In genomic region chr7:19693421-19693820, GRCm38 (mm10) we compare ENCODE assay signal across 9 mouse cellular contexts. TPM values are rescaled to one million over a fixed set of nuclear protein-coding genes. Genes with fewer than 3 reads are reported as not detected.
DNase-seq lines count a peak whose midpoint lies in the region; ATAC-seq and TF ChIP-seq lines count a peak whose summit lies in the region.
"Had no signal": no experiment of that assay in that cellular context is flagged by ENCODE, and none has a peak within 500 bp of the region (broad histone marks: within the 10 kb centered on the region; RNA-seq: fewer than 3 reads in every experiment).

No protein-coding gene starts in this region.

- ATAC-seq in hindbrain, embryonic 12.5 days (ENCODE audit: low FRiP score), result no peak
- no peak for ATAC-seq in embryonic facial prominence, embryonic 13.5 days (ENCODE audit: insufficient number of reproducible peaks, insufficient read depth, low FRiP score, low TSS enrichment, low read depth)
- ATAC-seq in hematopoietic stem cell, adult 5-6 weeks (replicated peaks in 1 of 2; ENCODE audit: insufficient read depth in 1 of 2, low FRiP score in 2 of 2, low TSS enrichment in 1 of 2, low read depth in 1 of 2, poor library complexity in 2 of 2, severe bottlenecking in 2 of 2), result peak; percentile 20 to 28; a peak in 2 of 4 replicates
- ATAC-seq in lung, embryonic 15.5 days (ENCODE audit: borderline replicate concordance, extremely low read depth, low FRiP score, low TSS enrichment), result peak; percentile 72
- ATAC-seq in stomach, embryonic 15.5 days (ENCODE audit: insufficient read depth, low FRiP score, low read depth), result peak; percentile 23; the same call in 1 of the 2 replicates
- no peak for ATAC-seq in forebrain, embryonic 13.5 days

- H3K9me3 ChIP-seq in hindbrain, embryonic 10.5 days, result peaks cover 9% of the 10 kb centered on the region
- peaks cover 8% of the 10 kb centered on the region; the same call in 1 of the 2 replicates for H3K9me3 ChIP-seq in hindbrain, embryonic 12.5 days (replicated peaks)
- no peaks in the 10 kb centered on the region for H3K9me3 ChIP-seq in MEL (replicated peaks; ENCODE audit: insufficient read depth, low read length)
- peaks cover 7% of the 10 kb centered on the region; the same call in 1 of the 2 replicates for H3K9me3 ChIP-seq in embryonic facial prominence, embryonic 13.5 days
- no peaks in the 10 kb centered on the region for H3K9me3 ChIP-seq in lung, embryonic 15.5 days
- no peaks in the 10 kb centered on the region for H3K9me3 ChIP-seq in stomach, embryonic 15.5 days
- 0 out of 2 replicates have a peak, but pooled peaks cover 3% of the 10 kb centered on the region for H3K9me3 ChIP-seq in forebrain, embryonic 13.5 days (replicated peaks)

- H3K27ac ChIP-seq in hindbrain, embryonic 10.5 days, result peak overlapping the region; percentile 81
- H3K27ac ChIP-seq in hindbrain, embryonic 12.5 days, result no peak overlapping the region
- H3K27ac ChIP-seq in MEL (ENCODE audit: control insufficient read depth, low read depth, low read length), result peak overlapping the region; percentile 98
- no peak overlapping the region for H3K27ac ChIP-seq in embryonic facial prominence, embryonic 13.5 days
- H3K27ac ChIP-seq in lung, embryonic 15.5 days, result peak overlapping the region; percentile 74
- peak overlapping the region; percentile 40 for H3K27ac ChIP-seq in stomach, embryonic 15.5 days
- H3K27ac ChIP-seq in forebrain, embryonic 13.5 days, result no peak overlapping the region

- DNase-seq in hindbrain, embryonic 10.5 days (ENCODE audit: low spot score), result peak; percentile 65
- no peak for DNase-seq in MEL (ENCODE audit: low read depth, low spot score)

- TF ChIP-seq EP300 in MEL (IDR thresholded peaks at IDR 0.05; ENCODE audit: low read depth in 1 of 2, low read length in 2 of 2), result no peak

- no peak for TF ChIP-seq CTCF in MEL (IDR thresholded peaks at IDR 0.05 in 2 of 3, conservative IDR thresholded peaks at IDR 0.05 in 1 of 3; ENCODE audit: control insufficient read depth in 1 of 3, insufficient read depth in 1 of 3, low read depth in 2 of 3, low read length in 3 of 3, poor library complexity in 1 of 3, severe bottlenecking in 1 of 3)

- TF ChIP-seq RAD21 in MEL (IDR thresholded peaks at IDR 0.05; ENCODE audit: low read depth, low read length), result no peak

- no peak for TF ChIP-seq POLR2A in MEL (IDR thresholded peaks at IDR 0.05; ENCODE audit: control insufficient read depth in 1 of 2, insufficient read depth in 1 of 2, low read depth in 1 of 2, low read length in 2 of 2, poor library complexity in 1 of 2)

- no peaks in the 10 kb centered on the region for H3K79me2 ChIP-seq in MEL (ENCODE audit: control insufficient read depth, insufficient read depth, low read length, poor library complexity)

- H3K9ac ChIP-seq in hindbrain, embryonic 12.5 days, result no peak overlapping the region
- no peak overlapping the region for H3K9ac ChIP-seq in MEL (ENCODE audit: control insufficient read depth, low read depth, low read length, poor library complexity, severe bottlenecking)
- H3K9ac ChIP-seq in embryonic facial prominence, embryonic 13.5 days, result peak overlapping the region; percentile 12; the same call in 1 of the 2 replicates
- H3K9ac ChIP-seq in lung, embryonic 15.5 days, result no peak overlapping the region
- H3K9ac ChIP-seq in stomach, embryonic 15.5 days, result no peak overlapping the region
- no peak overlapping the region; the same call in 1 of the 2 replicates for H3K9ac ChIP-seq in forebrain, embryonic 13.5 days

- no peak overlapping the region for H3K4me2 ChIP-seq in hindbrain, embryonic 12.5 days (replicated peaks)
- no peak overlapping the region for H3K4me2 ChIP-seq in embryonic facial prominence, embryonic 13.5 days
- peak overlapping the region; percentile 4; the same call in 1 of the 2 replicates for H3K4me2 ChIP-seq in lung, embryonic 15.5 days
- H3K4me2 ChIP-seq in stomach, embryonic 15.5 days, result no peak overlapping the region
- H3K4me2 ChIP-seq in forebrain, embryonic 13.5 days, result no peak overlapping the region

- H3K4me1 ChIP-seq in hindbrain, embryonic 10.5 days (replicated peaks), result peaks cover 47% of the 10 kb centered on the region
- H3K4me1 ChIP-seq in hindbrain, embryonic 12.5 days, result peaks cover 10% of the 10 kb centered on the region; the same call in 1 of the 2 replicates
- peaks cover 14 to 32% of the 10 kb centered on the region in 2 experiments for H3K4me1 ChIP-seq in MEL (ENCODE audit: control insufficient read depth in 1 of 2, insufficient read depth in 2 of 2, low read length in 2 of 2)
- H3K4me1 ChIP-seq in embryonic facial prominence, embryonic 13.5 days, result peaks cover 12% of the 10 kb centered on the region
- peaks cover 47% of the 10 kb centered on the region for H3K4me1 ChIP-seq in lung, embryonic 15.5 days
- peaks cover 25% of the 10 kb centered on the region for H3K4me1 ChIP-seq in stomach, embryonic 15.5 days
- peaks cover 6% of the 10 kb centered on the region for H3K4me1 ChIP-seq in forebrain, embryonic 13.5 days

- H3K27me3 ChIP-seq in hindbrain, embryonic 10.5 days (ENCODE audit: insufficient read depth, poor library complexity, severe bottlenecking), result no peaks in the 10 kb centered on the region
- H3K27me3 ChIP-seq in hindbrain, embryonic 12.5 days, result no peaks in the 10 kb centered on the region
- H3K27me3 ChIP-seq in MEL (ENCODE audit: control insufficient read depth in 1 of 2, insufficient read depth in 2 of 2, low read length in 2 of 2), result no peaks in the 10 kb centered on the region
- H3K27me3 ChIP-seq in embryonic facial prominence, embryonic 13.5 days, result no peaks in the 10 kb centered on the region
- H3K27me3 ChIP-seq in lung, embryonic 15.5 days, result no peaks in the 10 kb centered on the region
- H3K27me3 ChIP-seq in stomach, embryonic 15.5 days (replicated peaks), result no peaks in the 10 kb centered on the region
- 0 out of 2 replicates have a peak, but pooled peaks cover 3% of the 10 kb centered on the region for H3K27me3 ChIP-seq in forebrain, embryonic 13.5 days

- WGBS in hindbrain, embryonic 10.5 days, result 24% methylated on average over 10 of the region's 10 CpGs
- 18% methylated on average over 10 of the region's 10 CpGs for WGBS in hindbrain, embryonic 12.5 days
- 34% methylated on average over 10 of the region's 10 CpGs for WGBS in embryonic facial prominence, embryonic 13.5 days
- WGBS in lung, embryonic 15.5 days, result 20% methylated on average over 10 of the region's 10 CpGs
- WGBS in stomach, embryonic 15.5 days, result 32% methylated on average over 10 of the region's 10 CpGs
- WGBS in forebrain, embryonic 13.5 days, result 44% methylated on average over 9 of the region's 10 CpGs

- H3K36me3 ChIP-seq in hindbrain, embryonic 10.5 days, result peaks cover 18% of the 10 kb centered on the region
- peaks cover 7% of the 10 kb centered on the region; the same call in 1 of the 2 replicates for H3K36me3 ChIP-seq in hindbrain, embryonic 12.5 days
- peaks cover 0 to 31% of the 10 kb centered on the region in 2 experiments; a peak in 2 of 4 replicates for H3K36me3 ChIP-seq in MEL (ENCODE audit: control insufficient read depth in 1 of 2, insufficient read depth in 2 of 2, low read length in 2 of 2)
- H3K36me3 ChIP-seq in embryonic facial prominence, embryonic 13.5 days, result peaks cover 15% of the 10 kb centered on the region
- H3K36me3 ChIP-seq in lung, embryonic 15.5 days, result 0 out of 2 replicates have a peak, but pooled peaks cover 3% of the 10 kb centered on the region
- H3K36me3 ChIP-seq in stomach, embryonic 15.5 days, result no peaks in the 10 kb centered on the region
- peaks cover 9% of the 10 kb centered on the region for H3K36me3 ChIP-seq in forebrain, embryonic 13.5 days (ENCODE audit: poor library complexity, severe bottlenecking)

- H3K4me3 ChIP-seq in hindbrain, embryonic 10.5 days, result peak overlapping the region; percentile 16; the same call in 1 of the 2 replicates
- no peak overlapping the region for H3K4me3 ChIP-seq in hindbrain, embryonic 12.5 days
- no peak overlapping the region for H3K4me3 ChIP-seq in MEL (ENCODE audit: control insufficient read depth in 1 of 2, insufficient read depth in 1 of 2, low read depth in 2 of 2, low read length in 2 of 2)
- no peak overlapping the region for H3K4me3 ChIP-seq in embryonic facial prominence, embryonic 13.5 days
- no peak overlapping the region for H3K4me3 ChIP-seq in lung, embryonic 15.5 days
- no peak overlapping the region for H3K4me3 ChIP-seq in stomach, embryonic 15.5 days (replicated peaks)
- H3K4me3 ChIP-seq in forebrain, embryonic 13.5 days, result no peak overlapping the region

RNA-seq across cellular contexts. Expression of gene Apoc1, which starts 1.0 kb away (rescaled TPM):
- 2.2 and 2.3 TPM in 2 replicates for polyA plus RNA-seq in hindbrain, embryonic 10.5 days (2016; fragmentation: Nextera tagmentation; extraction: Ambion mirVana)
- 3.8 and 4.7 TPM in 2 replicates for polyA plus RNA-seq in hindbrain, embryonic 12.5 days (2016; fragmentation: Nextera tagmentation; extraction: Ambion mirVana)
- not detected in 2 replicates for total RNA-seq in MEL (2012; rRNA removed)
- under 1 TPM in 1 of 2 experiments, not detected in 1; 0.35 TPM for polyA plus RNA-seq in MEL (2012; ENCODE audit: insufficient read depth in 1 of 2, insufficient read length in 2 of 2, low read depth in 1 of 2, low replicate concordance in 2 of 2, missing spikeins in 1 of 2)
- 10.3 and 17.3 TPM in 2 replicates for polyA plus RNA-seq in embryonic facial prominence, embryonic 13.5 days (2015; fragmentation: Nextera tagmentation; extraction: Ambion mirVana)
- total RNA-seq in hematopoietic stem cell, adult 5-6 weeks (2017), result not detected in 2 replicates
- polyA plus RNA-seq in lung, embryonic 15.5 days (2015; fragmentation: Nextera tagmentation; extraction: Ambion mirVana), result 19.5 and 22.0 TPM in 2 replicates
- 36.2 and 52.7 TPM in 2 replicates for polyA plus RNA-seq in stomach, embryonic 15.5 days (2015; fragmentation: Nextera tagmentation; extraction: Ambion mirVana)
- polyA plus RNA-seq in forebrain, embryonic 13.5 days (2015; fragmentation: Nextera tagmentation; extraction: Ambion mirVana), result 1.2 and 1.8 TPM in 2 replicates

RNA-seq across cellular contexts. Expression of gene Apoe, which starts 5.6 kb away (rescaled TPM):
- 179 and 230 TPM in 2 replicates for polyA plus RNA-seq in hindbrain, embryonic 10.5 days (2016; fragmentation: Nextera tagmentation; extraction: Ambion mirVana)
- 228 and 246 TPM in 2 replicates for polyA plus RNA-seq in hindbrain, embryonic 12.5 days (2016; fragmentation: Nextera tagmentation; extraction: Ambion mirVana)
- 22.6 and 33.3 TPM in 2 replicates for total RNA-seq in MEL (2012; rRNA removed)
- 10 to 100 TPM in 1 of 2 experiments, not detected in 1; 61.4 TPM for polyA plus RNA-seq in MEL (2012; ENCODE audit: insufficient read depth in 1 of 2, insufficient read length in 2 of 2, low read depth in 1 of 2, low replicate concordance in 2 of 2, missing spikeins in 1 of 2)
- 200 and 263 TPM in 2 replicates for polyA plus RNA-seq in embryonic facial prominence, embryonic 13.5 days (2015; fragmentation: Nextera tagmentation; extraction: Ambion mirVana)
- total RNA-seq in hematopoietic stem cell, adult 5-6 weeks (2017), result 167 and 314 TPM in 2 replicates
- 458 and 503 TPM in 2 replicates for polyA plus RNA-seq in lung, embryonic 15.5 days (2015; fragmentation: Nextera tagmentation; extraction: Ambion mirVana)
- 363 and 515 TPM in 2 replicates for polyA plus RNA-seq in stomach, embryonic 15.5 days (2015; fragmentation: Nextera tagmentation; extraction: Ambion mirVana)
- 118 and 125 TPM in 2 replicates for polyA plus RNA-seq in forebrain, embryonic 13.5 days (2015; fragmentation: Nextera tagmentation; extraction: Ambion mirVana)

RNA-seq across cellular contexts. Expression of gene Apoc4, which starts 12.1 kb away (rescaled TPM):
- polyA plus RNA-seq in hindbrain, embryonic 10.5 days (2016; fragmentation: Nextera tagmentation; extraction: Ambion mirVana), result not detected in 2 replicates
- 0.10 TPM in 1 of 2 replicates, not detected in the other for polyA plus RNA-seq in hindbrain, embryonic 12.5 days (2016; fragmentation: Nextera tagmentation; extraction: Ambion mirVana)
- total RNA-seq in MEL (2012; rRNA removed), result not detected in 2 replicates
- not detected for polyA plus RNA-seq in MEL (2012; ENCODE audit: insufficient read depth in 1 of 2, insufficient read length in 2 of 2, low read depth in 1 of 2, low replicate concordance in 2 of 2, missing spikeins in 1 of 2)
- 1.5 TPM in 1 of 2 replicates, not detected in the other for polyA plus RNA-seq in embryonic facial prominence, embryonic 13.5 days (2015; fragmentation: Nextera tagmentation; extraction: Ambion mirVana)
- total RNA-seq in hematopoietic stem cell, adult 5-6 weeks (2017), result not detected in 2 replicates
- 0.42 and 1.3 TPM in 2 replicates for polyA plus RNA-seq in lung, embryonic 15.5 days (2015; fragmentation: Nextera tagmentation; extraction: Ambion mirVana)
- 8.0 and 23.5 TPM in 2 replicates for polyA plus RNA-seq in stomach, embryonic 15.5 days (2015; fragmentation: Nextera tagmentation; extraction: Ambion mirVana)
- 0.08 TPM in 1 of 2 replicates, not detected in the other for polyA plus RNA-seq in forebrain, embryonic 13.5 days (2015; fragmentation: Nextera tagmentation; extraction: Ambion mirVana)
- polyA plus RNA-seq: frontal cortex, adult 2 months had no signal

RNA-seq across cellular contexts. Expression of gene Gm44805, which starts 12.2 kb away (rescaled TPM):
- polyA plus RNA-seq in hindbrain, embryonic 10.5 days (2016; fragmentation: Nextera tagmentation; extraction: Ambion mirVana), result not detected in 2 replicates
- polyA plus RNA-seq in hindbrain, embryonic 12.5 days (2016; fragmentation: Nextera tagmentation; extraction: Ambion mirVana), result not detected in 2 replicates
- not detected in 2 replicates for total RNA-seq in MEL (2012; rRNA removed)
- not detected for polyA plus RNA-seq in MEL (2012; ENCODE audit: insufficient read depth in 1 of 2, insufficient read length in 2 of 2, low read depth in 1 of 2, low replicate concordance in 2 of 2, missing spikeins in 1 of 2)
- 0.69 TPM in 1 of 2 replicates, not detected in the other for polyA plus RNA-seq in embryonic facial prominence, embryonic 13.5 days (2015; fragmentation: Nextera tagmentation; extraction: Ambion mirVana)
- total RNA-seq in hematopoietic stem cell, adult 5-6 weeks (2017), result not detected in 2 replicates
- polyA plus RNA-seq in lung, embryonic 15.5 days (2015; fragmentation: Nextera tagmentation; extraction: Ambion mirVana), result not detected in 2 replicates
- 3.1 TPM in 1 of 2 replicates, not detected in the other for polyA plus RNA-seq in stomach, embryonic 15.5 days (2015; fragmentation: Nextera tagmentation; extraction: Ambion mirVana)
- 0.88 TPM in 1 of 2 replicates, not detected in the other for polyA plus RNA-seq in forebrain, embryonic 13.5 days (2015; fragmentation: Nextera tagmentation; extraction: Ambion mirVana)
- polyA plus RNA-seq: frontal cortex, adult 2 months had no signal

RNA-seq across cellular contexts. Expression of gene Apoc2, which starts 15.7 kb away (rescaled TPM):
- polyA plus RNA-seq in hindbrain, embryonic 10.5 days (2016; fragmentation: Nextera tagmentation; extraction: Ambion mirVana), result 0.30 TPM in 1 of 2 replicates, not detected in the other
- 0.46 TPM in 1 of 2 replicates, not detected in the other for polyA plus RNA-seq in hindbrain, embryonic 12.5 days (2016; fragmentation: Nextera tagmentation; extraction: Ambion mirVana)
- total RNA-seq in MEL (2012; rRNA removed), result not detected in 2 replicates
- not detected for polyA plus RNA-seq in MEL (2012; ENCODE audit: insufficient read depth in 1 of 2, insufficient read length in 2 of 2, low read depth in 1 of 2, low replicate concordance in 2 of 2, missing spikeins in 1 of 2)
- 11.5 TPM in 1 of 2 replicates, not detected in the other for polyA plus RNA-seq in embryonic facial prominence, embryonic 13.5 days (2015; fragmentation: Nextera tagmentation; extraction: Ambion mirVana)
- total RNA-seq in hematopoietic stem cell, adult 5-6 weeks (2017), result 6.1 TPM in 1 of 2 replicates, not detected in the other
- polyA plus RNA-seq in lung, embryonic 15.5 days (2015; fragmentation: Nextera tagmentation; extraction: Ambion mirVana), result 4.0 and 9.5 TPM in 2 replicates
- polyA plus RNA-seq in stomach, embryonic 15.5 days (2015; fragmentation: Nextera tagmentation; extraction: Ambion mirVana), result 47.3 and 98.1 TPM in 2 replicates
- polyA plus RNA-seq in forebrain, embryonic 13.5 days (2015; fragmentation: Nextera tagmentation; extraction: Ambion mirVana), result 0.50 TPM in 1 of 2 replicates, not detected in the other
- polyA plus RNA-seq: frontal cortex, adult 2 months had no signal

Comparison
In these comparisons a context has a peak if more than half of its experiments do, and no peak if none do; other contexts are left out.
1. H3K27ac ChIP-seq: peak in hindbrain, embryonic 10.5 days (single experiment), MEL (single experiment), lung, embryonic 15.5 days (single experiment) and stomach, embryonic 15.5 days (single experiment); none in hindbrain, embryonic 12.5 days (single experiment), embryonic facial prominence, embryonic 13.5 days (single experiment) and forebrain, embryonic 13.5 days (single experiment).
2. ATAC-seq: peak in hematopoietic stem cell, adult 5-6 weeks (2 of 2), lung, embryonic 15.5 days (single experiment) and stomach, embryonic 15.5 days (single experiment); none in hindbrain, embryonic 12.5 days (single experiment), embryonic facial prominence, embryonic 13.5 days (single experiment) and forebrain, embryonic 13.5 days (single experiment).